Mouse (Mus musculus) liver, adult 10 weeks (tissue): Measurements from ENCODE around the gene Glb1l. TPM values are rescaled to one million over a fixed set of nuclear protein-coding genes. Genes with fewer than 3 reads are reported as not detected.

Source experiments
- polyA plus RNA-seq: library from polyadenylated mRNA; stranded (reverse); fragments of 350-450 nt; fragmentation: Illumina TruSeq; extraction: RNeasy Lipid Tissue Mini Kit (QIAGEN cat#74804); gene quantifications from one replicate; pipeline ENCODE4 v1.2.3, GENCODE M21; 2014; ENCODE audit warnings: low read depth, low replicate concordance

Gene Glb1l
- 5.0 TPM for polyA plus RNA-seq

DNA sequence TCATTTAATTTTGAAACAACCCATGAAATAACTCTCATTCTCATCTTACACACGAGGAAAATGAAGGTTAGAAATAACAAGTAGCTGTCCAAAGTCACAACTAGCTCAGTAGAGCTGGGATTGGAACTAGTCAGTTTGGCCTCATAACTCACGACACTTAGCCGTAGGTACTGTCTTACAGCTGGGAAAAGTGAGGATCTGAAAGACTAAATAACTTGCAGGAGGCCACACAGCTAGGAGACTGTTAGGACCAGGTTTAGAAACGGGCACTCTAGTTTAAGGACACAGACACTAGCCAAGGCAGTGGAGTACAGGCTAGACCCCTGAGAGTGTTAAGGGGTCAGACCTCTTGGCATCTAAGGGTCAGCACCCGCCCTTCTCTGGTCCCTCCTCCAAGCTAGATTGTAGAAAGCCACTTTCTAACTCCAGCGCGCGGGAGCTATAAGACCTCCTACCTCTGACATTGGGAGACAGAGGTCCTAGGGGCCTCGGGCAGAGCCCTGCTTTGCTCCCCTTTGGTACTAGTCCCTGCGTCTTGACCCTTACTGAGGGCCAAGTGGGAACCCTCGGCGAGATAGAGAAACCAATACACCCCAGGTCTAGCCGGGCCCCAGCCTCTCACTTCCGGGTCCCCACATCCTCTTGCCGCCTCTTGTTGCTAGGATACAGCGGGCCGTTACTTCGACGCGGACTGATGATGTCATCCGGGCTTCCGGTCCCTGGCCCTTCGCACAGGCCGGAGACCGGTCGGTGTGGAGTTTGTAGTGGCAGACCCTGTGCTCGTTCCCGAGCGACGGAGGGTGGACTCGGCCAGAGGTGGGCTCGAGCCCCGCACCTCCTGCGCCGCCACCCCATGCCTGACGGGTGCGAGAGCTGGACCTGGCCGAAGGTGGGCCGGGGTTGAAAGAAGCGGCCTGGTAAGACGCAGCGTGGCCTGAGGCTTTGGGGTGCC is at the start of gene Glb1l, which contains the start of gene Stk16:
Gene Glb1l, minus strand, starts transcription at position 678 of the 952 bp plus-strand sequence.
Gene Stk16, plus strand, starts transcription at position 703 of the 952 bp plus-strand sequence.

DNA sequence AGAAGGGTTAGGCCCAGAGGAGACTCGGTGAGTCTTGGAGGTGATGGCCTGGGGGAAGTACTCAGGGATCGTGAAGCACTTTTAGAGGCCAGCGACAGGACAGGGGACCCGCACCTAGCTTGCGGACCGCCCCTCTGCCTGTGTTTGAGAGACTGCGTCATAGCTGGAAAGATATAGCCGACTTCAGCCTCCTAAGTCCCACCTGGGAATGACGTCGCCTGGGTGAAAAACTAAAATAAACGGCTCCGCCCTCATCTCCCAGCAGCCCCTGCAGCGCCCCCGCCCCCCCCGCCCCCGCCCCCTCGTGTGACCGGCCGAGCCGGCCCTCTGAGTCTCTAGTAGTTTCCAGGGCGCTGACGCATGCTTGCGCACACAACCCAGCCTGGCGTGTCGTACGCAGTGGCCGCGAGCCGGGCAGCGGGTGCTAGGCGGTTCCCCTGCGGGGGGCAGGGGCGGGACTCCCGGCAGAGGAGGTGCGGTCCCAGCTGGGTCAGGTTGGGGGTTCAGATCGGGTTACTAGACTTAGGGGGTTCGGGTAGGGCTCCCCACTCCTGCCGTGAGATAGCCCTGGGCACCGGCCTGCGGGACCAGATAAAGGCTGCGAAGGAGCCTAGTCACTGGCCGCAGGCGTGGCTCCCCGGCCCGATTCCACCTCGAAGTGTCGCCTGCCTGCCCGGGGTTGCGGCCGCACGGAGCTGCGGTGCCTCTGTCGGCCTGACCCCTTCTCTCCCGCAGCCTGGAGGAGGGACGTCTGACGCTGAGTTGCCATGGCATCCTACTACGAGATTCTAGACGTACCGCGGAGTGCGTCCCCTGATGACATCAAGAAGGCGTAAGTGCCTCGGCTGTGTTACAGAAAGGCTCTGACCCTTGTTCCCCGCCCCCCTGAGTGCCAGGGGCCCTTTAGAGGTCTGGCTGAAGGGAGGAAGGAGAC is 25.8 kb upstream of the Glb1l start, which contains the start of gene Dnajb2:
Gene Dnajb2, plus strand, starts transcription at position 290 of the 934 bp plus-strand sequence.

DNA sequence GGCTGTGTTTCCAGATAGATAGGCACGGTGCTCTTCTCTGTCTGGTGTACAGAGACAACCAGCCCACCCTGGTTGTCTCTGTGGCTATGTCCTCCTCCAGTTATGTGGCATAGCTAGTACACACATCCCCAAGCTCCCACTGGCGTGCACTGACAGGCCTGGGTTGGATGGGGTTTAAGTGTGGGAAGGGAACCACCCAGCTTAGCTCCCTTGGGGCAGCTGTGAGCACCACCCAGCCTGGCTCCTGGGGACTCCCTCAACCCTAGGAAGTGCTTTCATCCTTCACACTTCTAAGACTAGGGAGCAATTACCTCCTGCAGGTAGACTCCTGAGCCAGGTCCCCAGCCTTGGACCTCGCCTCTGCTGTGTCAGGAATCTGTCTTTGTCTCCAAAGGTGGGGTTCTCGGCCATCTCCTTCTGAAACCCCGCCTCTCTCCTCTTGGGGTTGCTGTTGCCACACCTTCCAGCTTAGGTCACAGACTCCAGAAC is 21.1 kb upstream of the Glb1l start, which contains the start of gene A630095N17Rik:
Gene A630095N17Rik, minus strand, starts transcription at position 439 of the 489 bp plus-strand sequence.

DNA sequence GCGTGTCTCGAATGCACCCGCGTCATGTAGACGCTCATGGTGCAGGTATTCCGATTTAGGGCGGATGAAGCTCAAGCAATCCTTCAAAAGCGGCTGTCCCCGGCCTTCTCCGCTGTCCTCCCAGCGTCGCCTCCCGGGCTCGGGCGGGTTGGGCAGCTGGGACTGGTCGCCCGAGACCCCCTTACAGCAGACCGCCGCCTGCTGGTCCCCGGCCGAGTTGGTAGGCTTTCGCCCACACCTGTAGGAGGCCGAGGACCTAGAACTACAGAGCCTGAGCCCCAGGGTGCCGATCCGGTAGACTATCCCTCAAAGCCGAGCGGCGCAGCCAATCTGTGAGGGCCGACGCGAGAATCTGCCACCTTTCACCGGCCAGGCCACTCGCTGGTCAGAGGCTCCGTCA is 8.9 kb upstream of the Glb1l start, which contains the start of gene Tuba4a:
Gene Tuba4a, minus strand, starts transcription at position 335 of the 400 bp plus-strand sequence.

DNA sequence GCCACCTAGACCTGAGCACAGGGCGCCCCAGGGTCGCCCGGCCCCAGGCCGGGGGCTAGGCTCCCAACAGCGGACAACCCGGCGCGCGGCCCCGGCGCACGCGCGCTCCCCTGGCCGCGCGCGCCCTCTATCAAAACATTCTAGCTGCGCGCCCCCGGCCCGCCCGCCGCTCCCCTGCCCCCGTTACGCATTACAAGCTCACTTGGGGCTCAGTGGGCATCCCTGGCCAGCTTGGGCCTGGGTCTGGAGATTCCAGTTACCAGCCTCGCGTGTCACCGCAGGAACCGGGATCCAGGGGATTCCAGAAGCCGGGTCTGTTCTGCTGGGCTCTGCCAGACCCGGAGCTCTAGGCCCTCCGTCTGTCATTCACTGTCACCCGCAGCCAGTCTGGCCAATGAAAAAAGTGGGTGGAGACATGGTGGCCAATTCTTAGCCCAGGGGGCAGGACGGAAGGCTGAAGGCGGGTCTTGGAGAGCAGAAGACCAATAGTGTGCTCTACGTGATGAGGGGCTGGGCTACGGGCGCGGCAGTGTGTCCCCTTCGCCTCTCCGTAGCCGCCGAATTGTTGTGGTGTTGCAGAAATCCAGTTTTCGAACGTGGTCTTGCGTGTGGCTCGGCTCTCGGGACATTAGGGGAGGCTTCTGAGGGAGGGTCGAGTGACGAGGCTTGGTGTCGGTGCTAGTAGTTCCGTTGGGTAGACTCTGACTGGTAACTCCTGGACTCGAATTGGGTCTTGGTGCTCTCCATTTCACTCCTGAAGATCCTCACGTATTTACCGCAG is 18.8 kb downstream of the Glb1l start, which contains the start of the genes Ankzf1 and Atg9a:
Gene Ankzf1, plus strand, starts transcription at position 530 of the 781 bp plus-strand sequence.
Gene Atg9a, minus strand, starts transcription at position 575 of the 781 bp plus-strand sequence.

DNA sequence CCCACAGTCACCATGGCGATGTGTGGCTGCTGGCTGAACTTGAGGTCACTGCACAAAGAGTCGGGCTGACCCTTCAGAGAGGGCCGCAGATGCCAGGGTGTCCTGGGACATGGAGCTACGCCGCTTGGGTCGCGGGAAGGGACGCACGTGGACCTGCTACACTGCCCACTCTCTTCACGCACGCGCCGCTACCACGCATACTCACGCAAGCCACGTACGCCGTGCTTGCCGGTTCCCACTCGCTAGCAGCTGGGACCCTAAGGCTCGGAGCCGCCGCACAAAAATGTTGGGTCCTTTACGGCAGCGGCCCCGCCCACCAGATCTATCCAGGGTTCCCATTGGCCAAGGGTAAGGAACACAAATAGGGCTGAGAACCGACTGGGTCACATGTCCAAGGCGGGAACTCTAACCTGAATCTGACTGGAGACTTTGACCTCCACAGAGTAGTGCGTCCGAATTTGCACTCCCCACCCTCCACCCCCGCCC is 30.5 kb downstream of the Glb1l start, which contains the start of gene Abcb6:
Gene Abcb6, minus strand, starts transcription at position 288 of the 486 bp plus-strand sequence.

DNA sequence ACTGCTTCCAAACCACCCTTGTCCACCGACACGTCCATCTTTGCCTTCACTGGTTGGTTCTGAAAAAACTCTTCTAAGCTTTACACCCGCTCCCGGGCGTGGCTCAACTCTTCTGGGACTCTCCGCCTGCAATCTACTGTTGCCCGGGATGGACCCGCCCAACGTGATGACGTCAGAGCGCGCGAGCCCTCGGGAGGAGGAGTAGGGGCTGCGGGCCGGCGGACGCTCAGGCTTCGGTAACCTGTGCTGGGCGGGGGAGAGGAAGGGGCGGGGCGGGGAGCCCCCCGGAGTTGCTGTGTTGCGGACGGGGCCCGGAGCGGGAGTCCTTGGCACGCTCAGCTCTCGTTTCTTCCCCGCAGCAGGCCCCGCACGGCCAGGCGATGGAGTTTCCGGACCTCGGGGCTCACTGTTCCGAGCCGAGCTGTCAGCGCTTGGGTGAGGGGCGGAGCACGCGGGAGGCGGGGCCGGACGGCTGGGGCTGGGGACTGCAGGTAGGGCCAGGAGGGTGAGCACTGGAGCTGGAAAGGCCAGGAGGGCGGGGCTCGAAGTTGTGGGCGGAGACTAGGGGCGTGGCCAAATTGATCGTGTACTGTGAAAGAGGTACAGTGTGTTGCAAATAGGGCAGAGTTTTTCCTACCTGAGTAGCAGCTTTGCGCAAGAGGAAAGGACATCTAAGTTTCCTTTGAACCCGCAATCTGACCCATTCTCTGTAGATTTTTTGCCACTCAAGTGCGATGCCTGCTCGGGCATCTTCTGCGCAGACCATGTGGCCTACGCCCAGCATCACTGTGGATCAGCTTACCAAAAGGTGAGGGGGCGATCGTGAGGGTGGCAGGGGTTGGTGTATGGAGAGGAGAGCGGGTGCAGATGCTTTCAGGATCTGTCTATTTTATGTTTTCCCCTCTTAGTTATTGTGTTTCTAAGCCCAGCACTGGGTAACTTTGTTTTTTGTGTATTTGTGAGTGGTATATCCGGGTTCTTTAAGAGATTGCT is 41.8 kb downstream of the Glb1l start, which contains the start of gene Zfand2b:
Gene Zfand2b, plus strand, starts transcription at position 175 of the 993 bp plus-strand sequence.

Other genes starting within 250 kb of the Glb1l start
- 1.1 TPM for gene Nhej1, start 85.6 kb downstream of the Glb1l start, polyA plus RNA-seq
- gene Slc23a3, start 76.9 kb downstream of the Glb1l start, polyA plus RNA-seq: not detected
- gene Cnppd1, start 68.1 kb downstream of the Glb1l start, polyA plus RNA-seq: 11.3 TPM
- 25.1 TPM for gene Retreg2, start 68.0 kb downstream of the Glb1l start, polyA plus RNA-seq
- gene Zfand2b, start 42.2 kb downstream of the Glb1l start, polyA plus RNA-seq: 2.3 TPM
- 15.8 TPM for gene Abcb6, start 30.4 kb downstream of the Glb1l start, polyA plus RNA-seq
- 8.8 TPM for gene Ankzf1, start 18.7 kb downstream of the Glb1l start, polyA plus RNA-seq
- gene Atg9a, start 18.6 kb downstream of the Glb1l start, polyA plus RNA-seq: 8.5 TPM
- 24.6 TPM for gene Stk16, start within 50 bp of the Glb1l start, polyA plus RNA-seq
- 32.3 TPM for gene Tuba4a, start 9.1 kb upstream of the Glb1l start, polyA plus RNA-seq
- not detected for gene A630095N17Rik, start 21.3 kb upstream of the Glb1l start, polyA plus RNA-seq
- 15.1 TPM for gene Dnajb2, start 25.6 kb upstream of the Glb1l start, polyA plus RNA-seq
- gene Ptprn, start 53.7 kb upstream of the Glb1l start, polyA plus RNA-seq: not detected
- not detected for gene Resp18, start 67.6 kb upstream of the Glb1l start, polyA plus RNA-seq
- gene Dnpep, start 107.2 kb upstream of the Glb1l start, polyA plus RNA-seq: 4.9 TPM
- gene Des, start 149.5 kb upstream of the Glb1l start, polyA plus RNA-seq: 0.26 TPM
- not detected for gene Speg, start 164.5 kb upstream of the Glb1l start, polyA plus RNA-seq
- gene Gmppa, start 225.1 kb upstream of the Glb1l start, polyA plus RNA-seq: 5.5 TPM
- not detected for gene Asic4, start 239.6 kb upstream of the Glb1l start, polyA plus RNA-seq